Mouse (Mus musculus): ENCODE measurements around the gene Arfip1. TPM values are rescaled to one million over a fixed set of nuclear protein-coding genes. Genes with fewer than 3 reads are reported as not detected.

Arfip1 gene
- total RNA-seq, 2 experiments from 2014 or later, result 13.7 TPM

DNA sequence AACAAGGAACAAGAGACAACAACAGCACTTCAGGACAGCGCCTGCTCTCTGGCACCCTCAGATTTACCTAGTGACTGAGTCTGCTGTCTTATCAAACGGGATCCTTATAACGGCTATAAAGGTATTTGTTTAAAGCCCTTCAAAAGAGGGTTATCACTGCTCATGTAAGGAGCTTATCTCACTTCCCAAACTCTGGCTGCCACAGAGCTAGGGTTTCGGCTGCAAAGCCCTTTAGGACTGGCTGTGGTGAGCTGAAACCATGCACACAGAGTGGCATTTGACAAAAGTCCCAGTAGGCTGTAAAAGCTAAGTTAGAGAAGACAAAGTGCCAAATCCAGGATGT is 114.3 kb downstream of the Arfip1 start:
- ATAC-seq (replicated peaks; ENCODE audit: low FRiP score, low TSS enrichment, poor library complexity, severe bottlenecking), result peak; percentile 42

DNA sequence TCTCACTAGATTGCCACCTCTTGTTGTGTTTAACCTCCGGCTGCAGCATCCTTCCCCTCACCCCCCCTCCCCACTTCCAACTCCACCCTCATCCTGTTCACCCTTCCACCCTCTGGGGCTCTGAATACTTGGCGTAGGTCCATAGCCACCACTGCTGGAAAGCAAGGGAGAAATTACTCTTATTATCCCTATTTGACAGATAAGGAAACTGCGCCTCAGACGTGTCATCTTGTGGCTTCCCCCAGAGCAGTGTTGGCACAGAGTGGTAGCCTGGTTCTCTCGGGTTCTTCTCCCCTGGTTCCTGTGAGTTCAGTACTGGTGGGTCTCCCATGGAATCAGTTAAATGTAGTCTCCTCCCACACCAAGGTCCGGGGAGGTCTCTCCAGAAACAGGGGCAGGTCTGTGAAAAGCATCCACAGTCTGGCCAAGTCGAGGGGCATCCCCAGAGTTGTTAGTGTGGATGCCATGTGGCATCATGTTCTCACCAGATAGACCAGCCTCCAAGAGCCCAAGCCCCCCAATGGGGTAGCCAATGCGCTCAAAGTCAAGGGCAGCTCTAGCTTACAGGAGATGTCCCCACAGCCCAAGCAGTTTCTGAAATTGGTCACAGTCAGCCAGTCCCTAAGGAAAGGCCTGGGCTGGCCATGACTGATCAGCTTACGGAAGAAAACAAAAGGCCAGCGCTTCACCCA is 114.9 kb downstream of the Arfip1 start:
- ATAC-seq (replicated peaks; ENCODE audit: low FRiP score, low TSS enrichment, poor library complexity, severe bottlenecking), result peak; percentile 25; the same call in 1 of the 2 replicates

DNA sequence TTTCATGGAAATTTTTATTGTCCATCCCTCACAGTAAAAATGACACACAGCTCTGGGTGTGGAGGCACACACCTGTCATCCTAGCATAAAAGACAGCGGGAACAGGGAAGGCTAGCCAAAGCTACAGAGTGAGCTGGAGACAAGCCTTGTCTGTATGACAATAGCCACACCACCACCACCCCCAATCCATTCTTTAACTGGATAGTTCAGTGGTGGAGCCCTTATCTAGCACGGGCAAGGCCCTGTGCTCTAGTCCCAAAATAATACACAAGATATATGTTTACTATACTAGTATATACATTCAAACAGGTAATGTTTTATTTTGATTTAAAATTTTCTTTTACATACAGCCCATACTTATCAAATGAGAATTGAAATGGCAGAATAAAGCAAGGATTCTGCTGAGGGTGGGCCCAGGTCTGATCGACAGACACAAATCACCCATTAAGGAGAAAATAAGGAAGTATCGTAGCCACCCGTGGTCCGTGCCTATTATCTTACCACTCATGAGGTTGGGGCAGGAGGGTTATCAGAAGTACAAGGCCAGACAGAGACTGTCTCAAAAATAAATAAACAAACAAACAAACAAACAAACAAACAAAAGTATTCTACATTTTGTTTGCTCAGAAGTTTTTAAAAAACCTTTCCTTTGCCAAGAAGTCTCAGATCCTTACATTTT is 116.5 kb downstream of the Arfip1 start:
- ATAC-seq (replicated peaks; ENCODE audit: low FRiP score, low TSS enrichment, poor library complexity, severe bottlenecking), result peak; percentile 31

DNA sequence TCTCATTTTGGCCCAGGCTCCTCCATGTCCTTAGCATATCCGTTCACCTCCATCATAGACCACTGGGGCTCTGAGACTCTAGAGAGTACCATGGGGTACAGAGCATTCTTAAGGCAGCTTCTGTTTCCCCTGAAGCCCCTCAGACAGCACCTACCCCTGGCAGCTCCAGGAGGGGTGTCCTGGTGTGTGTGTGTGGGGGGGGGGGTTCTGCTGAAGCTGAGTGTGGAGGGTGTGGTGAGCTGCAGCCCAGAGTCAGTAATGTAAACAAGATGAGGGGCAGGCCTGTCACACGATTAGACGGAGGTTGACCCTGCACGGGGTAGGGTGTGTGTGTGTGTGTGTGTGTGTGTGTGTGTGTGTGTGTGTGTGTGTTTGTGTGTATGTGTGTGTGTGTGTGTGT is 120.7 kb downstream of the Arfip1 start:
- ATAC-seq (replicated peaks; ENCODE audit: low FRiP score, low TSS enrichment, poor library complexity, severe bottlenecking), result peak; percentile 25

DNA sequence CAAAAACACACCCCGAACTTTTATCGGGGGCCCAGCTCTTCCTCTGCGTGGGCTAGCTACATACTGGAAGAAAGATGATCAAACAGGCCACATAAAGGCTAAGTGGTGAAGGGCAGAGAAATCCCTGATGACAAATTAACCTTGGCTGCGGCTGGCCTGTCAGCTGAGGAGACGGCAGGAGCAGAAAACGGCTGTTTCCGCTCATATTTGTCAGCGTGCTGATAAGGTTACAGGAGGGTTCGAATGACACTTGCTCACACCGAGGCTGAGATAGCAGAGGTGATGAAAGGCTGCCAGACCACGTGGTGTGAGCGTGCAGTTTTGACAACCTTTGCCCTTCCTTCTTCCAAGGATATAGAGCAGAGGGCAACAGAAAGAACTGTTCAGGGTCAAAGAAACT is 121.5 kb downstream of the Arfip1 start:
- peak; percentile 85 for ATAC-seq (replicated peaks; ENCODE audit: low FRiP score, low TSS enrichment, poor library complexity, severe bottlenecking)

DNA sequence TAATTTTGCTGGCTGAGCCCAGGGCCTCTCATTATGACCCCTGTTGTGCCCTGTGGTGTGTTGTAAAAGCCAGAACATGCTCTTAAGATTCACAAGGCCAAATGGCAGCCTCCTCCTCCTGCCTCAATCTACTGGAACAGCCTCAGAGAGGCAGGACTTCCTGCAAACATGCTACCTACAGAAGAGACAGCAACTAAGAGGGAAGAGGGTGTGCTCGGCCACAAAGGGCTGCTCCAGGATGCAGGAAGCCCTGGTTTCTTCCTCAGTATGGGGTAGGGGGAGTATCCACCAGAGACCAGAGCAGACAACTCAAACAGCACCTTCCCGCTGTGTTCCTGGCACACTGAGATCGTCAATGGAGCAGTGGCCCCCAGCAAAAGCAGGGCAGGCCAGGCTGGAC is 121.9 kb downstream of the Arfip1 start:
- ATAC-seq (replicated peaks; ENCODE audit: low FRiP score, low TSS enrichment, poor library complexity, severe bottlenecking), result no peak

DNA sequence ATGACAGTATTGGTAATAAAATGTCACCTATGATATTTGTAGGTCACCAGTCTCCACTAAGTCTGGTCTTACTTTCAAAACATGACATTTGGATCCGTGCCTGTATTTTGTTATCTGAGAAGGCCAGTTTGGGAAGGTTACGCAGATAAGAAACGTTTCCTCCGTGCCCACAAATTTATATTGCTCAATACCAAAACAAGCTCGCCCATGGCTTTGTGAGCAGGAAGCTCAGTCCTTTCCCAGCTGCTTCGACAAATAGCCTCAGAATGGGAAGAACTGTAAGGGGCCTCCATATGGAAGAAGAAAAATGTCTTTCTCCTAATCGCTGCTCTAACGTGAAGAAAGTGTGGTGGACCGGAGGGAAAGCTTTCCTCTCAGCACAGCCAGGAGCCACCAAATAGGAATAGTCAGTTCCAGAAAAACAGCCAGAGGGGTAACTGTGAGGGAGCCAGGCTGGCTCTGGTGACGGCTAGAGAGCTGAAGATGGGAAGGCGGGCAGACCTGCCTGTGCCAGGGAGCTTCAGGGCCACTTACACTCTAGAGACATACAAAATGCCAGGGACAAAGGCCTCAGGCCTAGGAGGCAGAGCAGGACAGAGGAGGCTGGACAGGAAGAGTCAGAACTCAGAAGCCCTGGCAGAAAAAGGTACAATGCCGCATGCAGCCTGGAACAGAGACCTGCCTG is 126.5 kb downstream of the Arfip1 start:
- ATAC-seq (replicated peaks; ENCODE audit: low FRiP score, low TSS enrichment, poor library complexity, severe bottlenecking), result peak; percentile 75

DNA sequence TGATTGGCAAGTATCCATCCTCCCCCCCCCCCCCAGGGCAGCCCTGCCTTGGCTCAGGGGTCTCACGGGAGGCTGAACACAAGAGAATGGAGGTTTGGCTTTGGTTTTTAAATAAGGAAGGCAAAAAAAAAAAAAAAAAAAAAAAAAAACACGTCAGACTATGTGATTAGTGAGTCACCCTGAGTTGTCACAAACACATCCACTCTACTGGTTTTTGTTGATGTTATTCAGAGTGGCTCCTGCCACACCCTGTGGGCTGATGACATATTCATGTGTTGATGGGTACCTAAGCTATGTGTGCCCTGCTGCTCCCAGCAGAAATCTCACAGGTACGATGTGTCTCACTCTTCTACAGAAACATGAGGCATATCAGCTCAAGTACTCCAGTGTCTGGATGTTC is 131.8 kb downstream of the Arfip1 start:
- no peak for ATAC-seq (replicated peaks; ENCODE audit: low FRiP score, low TSS enrichment, poor library complexity, severe bottlenecking)

DNA sequence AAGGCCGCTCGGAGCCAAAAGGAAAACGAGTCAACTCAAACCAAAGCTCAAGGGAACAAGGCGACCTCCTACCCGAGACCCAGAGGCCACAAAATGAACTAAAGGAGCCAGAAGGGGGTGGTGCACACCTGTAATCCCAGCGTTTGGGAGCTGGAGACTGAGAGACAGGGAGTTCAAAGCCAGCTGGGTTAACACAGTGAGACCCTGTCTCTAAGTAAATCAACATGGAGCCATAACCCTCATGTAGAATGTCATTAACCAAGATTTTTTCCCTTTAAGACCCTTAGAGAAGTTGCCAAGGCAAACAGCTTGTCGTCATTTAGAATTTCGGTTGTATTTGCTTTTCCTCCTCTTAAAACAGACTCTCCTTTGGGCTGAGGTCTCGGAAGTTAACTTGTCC is 133.4 kb downstream of the Arfip1 start:
- ATAC-seq (replicated peaks; ENCODE audit: low FRiP score, low TSS enrichment, poor library complexity, severe bottlenecking), result no peak

DNA sequence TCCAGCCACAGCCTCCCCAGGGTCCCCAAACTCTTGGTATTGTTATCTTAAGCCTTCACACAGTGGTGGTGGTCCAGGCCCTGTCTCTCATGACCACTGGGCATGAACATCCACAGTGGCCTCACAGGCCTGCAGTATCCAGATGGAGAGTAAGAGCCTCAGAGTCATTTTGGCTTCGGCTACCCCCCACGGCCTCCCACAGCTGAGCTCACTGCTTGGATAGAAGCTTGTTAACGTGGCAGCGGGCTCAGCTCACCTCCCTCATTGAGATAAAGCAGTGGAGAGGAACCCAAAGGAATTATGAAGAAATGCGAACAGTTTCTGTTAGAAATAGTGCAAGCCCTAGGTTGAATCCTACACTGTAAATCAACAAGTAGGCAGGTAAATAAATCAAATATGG is 134.6 kb downstream of the Arfip1 start:
- ATAC-seq (replicated peaks; ENCODE audit: low FRiP score, low TSS enrichment, poor library complexity, severe bottlenecking), result no peak

Other genes with a start within 250 kb of the Arfip1 start
- 0.59 and 0.79 TPM in 2 replicates for gene Fhdc1, start 102.2 kb downstream of the Arfip1 start, total RNA-seq (2014; fragmentation: Nextera tagmentation)
- 1.6 and 2.0 TPM in 2 replicates for gene Fhdc1, start 102.2 kb downstream of the Arfip1 start, total RNA-seq (2017)
- not detected in 2 replicates for gene Tigd4, start 10.9 kb upstream of the Arfip1 start, total RNA-seq (2014; fragmentation: Nextera tagmentation)
- gene Tigd4, start 10.9 kb upstream of the Arfip1 start, total RNA-seq (2017), result not detected in 2 replicates
- gene Tmem154, start 83.6 kb upstream of the Arfip1 start, total RNA-seq (2014; fragmentation: Nextera tagmentation), result 0.47 and 1.2 TPM in 2 replicates
- 0.19 and 20.9 TPM in 2 replicates for gene Tmem154, start 83.6 kb upstream of the Arfip1 start, total RNA-seq (2017)
- gene Fbxw7, start 232.6 kb upstream of the Arfip1 start, total RNA-seq (2014; fragmentation: Nextera tagmentation), result 10.6 and 16.4 TPM in 2 replicates
- gene Fbxw7, start 232.6 kb upstream of the Arfip1 start, total RNA-seq (2017), result 18.9 and 19.7 TPM in 2 replicates